Mouse (Mus musculus): Measurements from ENCODE around the gene Gm49318. TPM values are rescaled to one million over a fixed set of nuclear protein-coding genes. Genes with fewer than 3 reads are reported as not detected.
A peak's percentile ranks its signal among the peaks of the same experiment; 100 is the strongest.

Gm49318 gene
- polyA plus RNA-seq, 1 experiment: not detected

GRCm38 (mm10) chr9:22047329-22047728 lies 23.7 kb downstream of the Gm49318 start:
- Histone ChIP-seq H3K4me2 (ENCODE audit: low read depth) (peak overlapping the region; percentile 27), H3K36me3 (ENCODE audit: control insufficient read depth, insufficient read depth) (no peaks in the 10 kb centered on the region), H3K27me3 (ENCODE audit: control insufficient read depth, insufficient read depth, insufficient read length) (peaks cover 49% of the 10 kb centered on the region), H3K79me2 (ENCODE audit: control insufficient read depth, insufficient read depth) (no peaks in the 10 kb centered on the region), H3K4me3 (no peak overlapping the region), H3ac (ENCODE audit: control insufficient read depth, insufficient read length) (no peak overlapping the region)
- TF ChIP-seq POLR2AphosphoS2 (IDR thresholded peaks at IDR 0.05; ENCODE audit: insufficient read length, low read depth) (no peak), SRF (IDR thresholded peaks at IDR 0.05; ENCODE audit: control insufficient read depth, insufficient read length, low read depth) (no peak), E2F4 (IDR thresholded peaks at IDR 0.05; ENCODE audit: insufficient read depth) (no peak), CEBPB (IDR thresholded peaks at IDR 0.05; ENCODE audit: insufficient read depth, poor library complexity, severe bottlenecking) (no peak), MAX (IDR thresholded peaks at IDR 0.05; ENCODE audit: low read depth) (no peak), TCF3 (IDR thresholded peaks at IDR 0.05; ENCODE audit: insufficient read length, low read depth) (no peak), USF1 (IDR thresholded peaks at IDR 0.05; ENCODE audit: low read depth) (no peak), MYOD1 (IDR thresholded peaks at IDR 0.05; ENCODE audit: control insufficient read depth in 1 of 3, insufficient read length in 2 of 3, low read depth in 2 of 3) (no peak), POLR2A (IDR thresholded peaks at IDR 0.05; ENCODE audit: insufficient read length, low read depth) (no peak), MYOG (IDR thresholded peaks at IDR 0.05; ENCODE audit: control insufficient read depth in 1 of 3, insufficient read depth in 1 of 3, insufficient read length in 2 of 3, low read depth in 2 of 3) (no peak), REST (IDR thresholded peaks at IDR 0.05; ENCODE audit: insufficient read depth, insufficient read length) (no peak), TCF12 (IDR thresholded peaks at IDR 0.05; ENCODE audit: insufficient read depth, poor library complexity, severe bottlenecking) (no peak)

- Histone ChIP-seq H3K27me3 (ENCODE audit: control insufficient read depth, insufficient read depth, insufficient read length) (peaks cover 22% of the 10 kb centered on the region), H3K4me3 (no peak overlapping the region), H3ac (ENCODE audit: control insufficient read depth, insufficient read length) (no peak overlapping the region), H3K79me2 (ENCODE audit: control insufficient read depth, insufficient read depth) (no peaks in the 10 kb centered on the region), H3K4me2 (ENCODE audit: low read depth) (no peak overlapping the region), H3K36me3 (ENCODE audit: control insufficient read depth, insufficient read depth) (no peaks in the 10 kb centered on the region)
- TF ChIP-seq REST (IDR thresholded peaks at IDR 0.05; ENCODE audit: insufficient read depth, insufficient read length) (no peak), USF1 (IDR thresholded peaks at IDR 0.05; ENCODE audit: low read depth) (no peak), SRF (IDR thresholded peaks at IDR 0.05; ENCODE audit: control insufficient read depth, insufficient read length, low read depth) (no peak), E2F4 (IDR thresholded peaks at IDR 0.05; ENCODE audit: insufficient read depth) (no peak), MYOG (IDR thresholded peaks at IDR 0.05; ENCODE audit: control insufficient read depth in 1 of 3, insufficient read depth in 1 of 3, insufficient read length in 2 of 3, low read depth in 2 of 3) (no peak), TCF3 (IDR thresholded peaks at IDR 0.05; ENCODE audit: insufficient read length, low read depth) (no peak), MYOD1 (IDR thresholded peaks at IDR 0.05; ENCODE audit: control insufficient read depth in 1 of 3, insufficient read length in 2 of 3, low read depth in 2 of 3) (no peak), TCF12 (IDR thresholded peaks at IDR 0.05; ENCODE audit: insufficient read depth, poor library complexity, severe bottlenecking) (no peak), POLR2AphosphoS2 (IDR thresholded peaks at IDR 0.05; ENCODE audit: insufficient read length, low read depth) (no peak)
Measured at GRCm38 (mm10) chr9:22041832-22042231, 29.2 kb downstream of the Gm49318 start.

- Histone ChIP-seq H3K79me2 (ENCODE audit: control insufficient read depth, insufficient read depth) (no peaks in the 10 kb centered on the region), H3K36me3 (ENCODE audit: control insufficient read depth, insufficient read depth) (no peaks in the 10 kb centered on the region), H3ac (ENCODE audit: control insufficient read depth, insufficient read length) (no peak overlapping the region), H3K4me3 (no peak overlapping the region), H3K4me2 (ENCODE audit: low read depth) (no peak overlapping the region), H3K27me3 (ENCODE audit: control insufficient read depth, insufficient read depth, insufficient read length) (peaks cover 39% of the 10 kb centered on the region)
- TF ChIP-seq MAX (IDR thresholded peaks at IDR 0.05; ENCODE audit: low read depth) (no peak), SRF (IDR thresholded peaks at IDR 0.05; ENCODE audit: control insufficient read depth, insufficient read length, low read depth) (no peak), CEBPB (IDR thresholded peaks at IDR 0.05; ENCODE audit: insufficient read depth, poor library complexity, severe bottlenecking) (no peak), REST (IDR thresholded peaks at IDR 0.05; ENCODE audit: insufficient read depth, insufficient read length) (no peak), MYOG (IDR thresholded peaks at IDR 0.05; ENCODE audit: control insufficient read depth in 1 of 3, insufficient read depth in 1 of 3, insufficient read length in 2 of 3, low read depth in 2 of 3) (no peak)
Measured at GRCm38 (mm10) chr9:22037826-22038225, 33.2 kb downstream of the Gm49318 start.

- Histone ChIP-seq H3K27me3 (ENCODE audit: control insufficient read depth, insufficient read depth, insufficient read length) (peaks cover 53% of the 10 kb centered on the region), H3K4me3 (no peak overlapping the region), H3K4me2 (ENCODE audit: low read depth) (no peak overlapping the region), H3ac (ENCODE audit: control insufficient read depth, insufficient read length) (no peak overlapping the region), H3K79me2 (ENCODE audit: control insufficient read depth, insufficient read depth) (no peaks in the 10 kb centered on the region), H3K36me3 (ENCODE audit: control insufficient read depth, insufficient read depth) (no peaks in the 10 kb centered on the region)
- TF ChIP-seq MAX (IDR thresholded peaks at IDR 0.05; ENCODE audit: low read depth) (no peak), MYOD1 (IDR thresholded peaks at IDR 0.05; ENCODE audit: control insufficient read depth in 1 of 3, insufficient read length in 2 of 3, low read depth in 2 of 3) (no peak), POLR2A (IDR thresholded peaks at IDR 0.05; ENCODE audit: insufficient read length, low read depth) (no peak), CEBPB (IDR thresholded peaks at IDR 0.05; ENCODE audit: insufficient read depth, poor library complexity, severe bottlenecking) (no peak), REST (IDR thresholded peaks at IDR 0.05; ENCODE audit: insufficient read depth, insufficient read length) (no peak), MYOG (IDR thresholded peaks at IDR 0.05; ENCODE audit: control insufficient read depth in 1 of 3, insufficient read depth in 1 of 3, insufficient read length in 2 of 3, low read depth in 2 of 3) (no peak), TCF3 (IDR thresholded peaks at IDR 0.05; ENCODE audit: insufficient read length, low read depth) (no peak), E2F4 (IDR thresholded peaks at IDR 0.05; ENCODE audit: insufficient read depth) (no peak), TCF12 (IDR thresholded peaks at IDR 0.05; ENCODE audit: insufficient read depth, poor library complexity, severe bottlenecking) (no peak), SRF (IDR thresholded peaks at IDR 0.05; ENCODE audit: control insufficient read depth, insufficient read length, low read depth) (no peak), USF1 (IDR thresholded peaks at IDR 0.05; ENCODE audit: low read depth) (no peak)
Measured at GRCm38 (mm10) chr9:22035300-22036044, 35.6 kb downstream of the Gm49318 start.

Measured in myocyte (in vitro differentiated cells).